Mouse (Mus musculus) kidney, postnatal 36 days (tissue): ENCODE measurements around the gene Cysltr1.

Experiments used
- DNase-seq, 2 experiments: peaks; one replicate each; pipeline ENCODE4 v3.0.0; 2021 to 2022; ENCODE audit warnings: mixed read lengths in 2 of 2

The Cysltr1 gene

DNA sequence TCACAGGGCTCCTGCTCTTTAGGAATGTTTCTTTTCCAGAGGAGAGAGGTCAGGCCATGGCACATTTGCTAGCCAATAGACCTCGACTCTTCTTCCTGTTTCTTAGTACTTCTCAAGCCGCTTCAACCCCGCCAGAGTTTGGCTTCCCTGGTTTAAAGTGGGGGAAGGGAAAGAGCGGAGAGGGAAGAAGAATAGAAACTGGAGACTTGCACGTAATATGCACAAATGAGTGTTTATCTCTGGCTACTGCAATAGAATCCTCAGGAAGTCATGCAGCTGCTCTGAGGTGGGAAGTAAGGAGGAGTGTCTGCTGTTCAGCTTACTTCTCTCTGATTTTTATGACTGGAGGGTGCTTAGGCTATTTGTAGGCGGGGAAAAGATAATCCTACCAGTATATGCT, at the start of gene Cysltr1:
Cysltr1 (minus strand) TSS at position 294 of the 400 bp plus-strand sequence.
- peak; percentile 1 for DNase-seq

DNA sequence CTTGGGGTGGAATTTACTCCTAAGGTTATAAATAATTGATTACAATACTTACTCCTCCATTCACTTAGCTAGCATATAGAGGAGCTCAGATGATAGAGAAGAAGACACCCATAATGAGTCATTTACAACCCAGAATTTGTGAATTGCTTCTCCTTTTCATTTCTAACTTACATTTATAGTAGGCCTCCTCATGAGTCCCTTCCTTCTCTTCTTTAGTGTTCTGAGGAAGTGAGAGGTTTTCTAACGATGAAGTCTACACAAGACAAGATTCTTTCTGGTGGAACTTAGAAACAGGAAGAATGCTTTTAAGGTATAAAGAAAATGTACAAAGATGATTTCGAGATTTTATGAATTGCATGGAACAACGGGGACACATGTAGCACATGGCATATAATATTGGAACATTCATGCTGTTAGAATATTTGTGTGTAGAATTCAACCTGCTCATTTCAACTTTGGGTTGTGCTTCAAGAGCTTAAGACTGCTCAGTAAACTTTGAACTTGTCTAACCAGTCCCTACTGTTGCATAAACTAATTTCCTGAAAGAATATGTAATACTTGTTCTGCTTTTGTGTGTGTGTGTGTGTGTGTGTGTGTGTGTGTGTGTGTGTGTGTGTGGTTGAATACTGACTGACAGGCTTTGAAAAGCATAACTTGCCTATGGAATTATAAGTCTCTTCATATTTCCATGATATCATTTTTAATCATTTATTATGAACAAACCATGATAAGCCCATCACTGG, 31.5 kb upstream of the Cysltr1 start:
- no peak for DNase-seq

DNA sequence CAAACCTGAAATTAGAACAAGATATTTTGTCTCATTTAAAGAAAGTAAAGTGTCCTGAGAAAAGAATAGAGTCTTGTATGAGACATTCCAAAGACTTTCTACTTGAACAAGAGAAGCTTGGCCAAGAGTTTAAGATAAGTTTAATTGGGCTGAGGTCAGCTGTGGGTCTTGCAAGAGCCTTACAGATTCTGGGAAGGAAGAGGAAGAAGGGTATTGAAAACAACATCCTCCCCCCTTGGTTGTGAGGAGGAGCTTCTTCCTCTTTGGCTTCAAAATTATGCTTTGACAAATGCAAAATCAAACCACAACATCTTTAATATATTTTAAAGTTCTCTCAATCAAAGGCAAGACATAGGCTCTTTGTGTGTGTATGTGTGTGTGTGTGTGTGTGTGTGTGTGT, 30.1 kb upstream of the Cysltr1 start:
- no peak for DNase-seq

DNA sequence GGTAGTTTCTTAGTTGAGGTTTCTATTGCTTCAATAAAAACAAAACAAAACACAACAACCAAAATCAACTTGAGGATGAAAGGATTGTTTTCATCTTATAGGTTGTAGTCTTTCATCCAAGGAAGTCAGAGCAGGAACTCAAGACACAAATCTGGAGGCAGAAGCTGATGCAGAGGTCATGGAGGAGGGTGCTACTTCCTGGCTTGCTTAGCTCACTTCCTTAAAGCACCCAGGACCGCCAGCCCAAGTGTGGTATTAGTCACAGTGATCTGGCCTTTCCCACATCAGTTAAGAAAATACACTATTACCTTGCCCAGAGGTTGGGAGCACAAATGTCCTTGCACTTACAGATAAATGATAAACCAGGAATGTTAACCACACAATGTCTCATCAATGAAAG, 25.0 kb upstream of the Cysltr1 start:
- DNase-seq = no peak

DNA sequence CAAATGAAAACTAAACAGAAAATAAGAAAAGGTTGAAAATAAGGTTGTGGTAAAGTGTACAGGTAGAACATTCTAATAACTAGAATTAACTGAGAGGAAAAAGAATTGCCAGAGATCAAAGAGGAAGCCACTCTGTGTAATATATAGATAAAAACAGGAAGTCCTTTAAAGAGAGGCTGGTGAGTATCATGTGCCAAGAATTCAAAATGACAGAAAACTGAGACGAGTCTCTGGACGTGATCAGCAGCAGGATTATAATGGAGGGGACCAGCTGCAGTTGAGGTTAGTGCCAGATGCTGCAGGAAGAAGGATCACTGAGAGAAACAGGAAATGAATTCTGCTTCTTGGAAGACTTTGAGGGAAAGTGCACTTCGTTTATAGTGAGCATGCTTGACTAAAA, 20.2 kb upstream of the Cysltr1 start:
- no peak for DNase-seq

DNA sequence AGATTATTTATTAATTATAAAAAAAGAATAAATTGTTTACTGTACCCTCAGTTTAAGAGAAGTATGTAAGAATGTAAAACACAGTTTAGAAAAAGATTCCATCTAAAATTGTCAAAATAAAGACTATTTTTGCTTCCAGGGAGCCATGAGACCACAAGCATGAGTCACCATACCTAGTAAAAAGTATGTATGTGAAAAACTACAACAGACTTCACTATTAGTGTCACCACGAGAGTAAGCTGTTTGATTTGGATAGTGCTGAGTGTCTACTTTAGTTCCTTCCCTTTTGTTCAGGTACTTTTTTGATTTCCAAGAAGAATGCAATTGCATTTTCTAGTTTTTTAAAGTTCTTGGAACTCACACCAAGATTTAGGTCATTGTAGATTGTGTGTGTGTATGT, 19.0 kb upstream of the Cysltr1 start:
- DNase-seq = no peak

DNA sequence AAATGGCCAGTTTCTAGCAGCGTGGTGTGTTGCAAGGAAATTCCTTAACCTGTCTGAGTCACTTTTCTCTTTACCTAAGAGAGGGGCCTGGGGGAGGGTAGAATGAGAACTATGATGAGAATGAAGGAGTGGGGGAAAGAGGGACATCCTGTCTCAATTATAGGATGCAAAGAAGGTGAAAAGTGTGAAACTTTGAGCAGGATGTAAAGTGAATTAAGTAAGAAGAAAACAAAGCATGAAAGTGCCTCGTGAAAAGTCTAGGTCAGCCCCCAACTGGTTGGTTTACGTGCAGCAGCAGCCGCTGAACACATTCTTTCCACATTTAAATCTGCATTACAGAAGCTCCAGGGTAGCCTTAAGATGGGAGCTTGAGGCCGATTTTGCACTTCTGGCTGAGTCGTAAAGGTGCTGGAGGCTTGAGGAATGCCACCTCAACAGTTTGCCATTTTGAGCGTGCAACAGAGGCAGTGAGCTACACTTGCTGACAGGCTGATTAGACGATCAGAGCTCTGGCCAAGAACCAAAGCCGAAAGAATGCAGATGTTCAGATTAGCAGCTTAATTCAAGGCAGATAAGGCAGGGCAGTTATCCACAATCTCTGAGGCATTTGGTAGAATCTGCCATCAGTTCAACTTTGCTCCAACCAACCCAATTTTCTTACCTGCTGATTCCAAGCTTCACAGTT, 763 bp downstream of the Cysltr1 start:
- DNase-seq = peak in 1 of 2 experiments; percentile 2

DNA sequence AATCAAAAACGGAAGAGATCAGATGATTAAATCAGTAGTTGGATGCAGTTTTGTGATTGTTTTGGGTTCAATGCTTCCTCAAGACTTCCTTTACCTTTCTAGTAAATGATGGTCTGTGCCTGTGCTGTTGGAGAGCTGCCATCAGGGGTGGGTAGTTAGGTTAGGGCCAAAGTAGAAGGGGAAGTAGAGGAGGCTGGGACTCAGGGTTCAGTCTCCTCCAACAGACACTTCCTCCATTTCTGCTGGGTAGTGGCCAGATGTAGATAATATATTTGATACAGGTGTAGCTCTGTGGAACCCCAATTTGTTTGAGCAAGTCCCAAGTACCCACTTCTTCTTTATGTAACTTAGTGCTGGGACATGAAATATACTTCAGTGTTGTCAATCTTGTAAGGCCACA, 7.6 kb downstream of the Cysltr1 start:
- DNase-seq = peak in 1 of 2 experiments; percentile 2

DNA sequence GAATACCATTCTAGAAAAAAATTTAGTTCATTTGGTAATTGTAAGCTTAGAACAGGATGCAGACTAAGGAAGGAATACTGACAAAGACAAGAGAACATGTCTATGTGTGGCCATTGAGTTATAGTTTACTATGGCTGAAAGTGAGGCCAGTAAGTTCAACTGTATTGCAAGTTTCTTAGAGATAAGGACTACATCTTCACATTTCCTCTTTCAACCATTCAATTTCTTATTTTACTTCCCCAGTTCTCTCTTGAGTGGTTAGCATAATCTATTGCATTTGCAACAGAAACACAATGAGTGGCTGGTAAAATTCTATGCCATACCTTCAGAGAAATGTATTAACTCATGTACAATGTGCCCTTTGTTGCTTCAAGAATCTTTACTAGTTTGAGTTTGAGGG, 9.6 kb downstream of the Cysltr1 start:
- DNase-seq = no peak

DNA sequence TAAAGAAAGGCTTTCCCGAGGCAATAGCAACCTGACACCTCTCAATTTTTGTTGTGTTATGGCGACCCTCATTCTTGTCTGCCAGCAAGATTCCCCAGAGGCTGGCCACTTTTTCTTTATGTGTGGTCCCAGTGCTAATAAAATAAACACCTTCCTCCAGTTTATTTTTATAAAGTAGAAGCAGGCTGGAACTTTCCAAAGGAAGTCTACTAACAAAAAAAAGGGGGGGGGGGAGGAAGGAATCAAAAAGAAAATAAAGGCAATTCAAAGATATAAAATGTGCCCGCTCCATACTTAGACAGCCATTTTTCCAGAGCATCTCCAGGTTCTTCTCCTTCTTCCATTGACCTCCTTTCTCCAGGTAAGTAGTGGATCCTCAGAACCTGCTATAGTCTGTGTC, 20.6 kb downstream of the Cysltr1 start, which contains the start of gene Gm5127:
Gm5127 (plus strand) TSS at position 301 of the 400 bp plus-strand sequence.
- DNase-seq = no peak

DNA sequence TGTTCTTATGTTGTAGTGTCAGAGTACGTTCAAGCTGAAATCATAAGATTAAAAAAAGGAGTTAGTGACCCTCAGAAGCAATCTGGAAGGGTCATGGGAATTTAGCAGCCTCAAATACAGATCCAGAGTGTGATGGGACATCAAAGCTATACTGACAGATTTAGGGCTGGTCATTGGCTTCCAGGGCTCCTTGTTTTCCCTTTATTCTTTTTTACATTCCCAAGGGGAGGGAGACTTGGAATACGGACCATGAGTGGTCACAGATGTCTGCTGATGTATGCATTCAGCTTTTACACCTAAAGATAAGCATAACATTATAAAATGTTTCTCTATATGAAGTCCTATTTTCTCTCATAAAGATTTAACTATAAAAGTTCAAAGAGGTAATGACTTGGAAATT, 21.3 kb downstream of the Cysltr1 start:
- DNase-seq = no peak

DNA sequence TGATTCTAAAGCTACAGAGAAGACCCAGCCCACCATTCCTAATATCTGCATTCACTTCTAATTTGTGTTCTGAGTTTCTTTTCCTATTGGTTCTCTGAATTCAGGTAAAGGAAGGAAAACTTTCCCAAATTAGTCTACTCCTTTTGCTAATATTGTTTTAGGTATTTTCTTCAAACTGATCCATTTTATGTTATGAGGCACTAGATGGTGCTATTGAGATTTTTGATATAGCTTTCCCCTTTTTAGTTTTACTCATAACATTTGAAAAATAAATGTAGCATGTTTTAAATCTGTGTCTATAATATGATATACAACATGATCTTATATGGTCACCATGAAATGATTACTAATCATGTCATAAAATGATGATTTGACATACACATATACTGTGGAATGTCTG, 23.1 kb downstream of the Cysltr1 start:
- DNase-seq = no peak

DNA sequence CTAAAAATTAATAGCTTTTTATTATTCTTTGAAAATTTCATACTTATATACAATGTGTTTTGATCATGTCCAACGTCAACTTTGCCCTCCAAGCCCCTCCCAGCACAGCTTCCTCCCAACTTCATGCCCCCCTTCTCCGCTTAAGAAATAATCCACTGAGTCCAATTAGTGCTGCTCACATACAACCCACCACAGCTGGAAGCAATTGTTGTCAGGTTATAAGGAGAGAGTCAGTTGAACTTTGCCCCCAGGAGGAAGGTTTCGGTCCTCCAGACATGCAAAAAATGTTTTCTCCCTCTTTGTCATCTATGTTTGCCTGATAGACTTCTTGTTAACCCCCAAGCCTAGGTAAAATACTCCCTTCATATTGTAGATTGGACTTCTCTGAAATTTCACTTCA, 24.5 kb downstream of the Cysltr1 start:
- DNase-seq = no peak

DNA sequence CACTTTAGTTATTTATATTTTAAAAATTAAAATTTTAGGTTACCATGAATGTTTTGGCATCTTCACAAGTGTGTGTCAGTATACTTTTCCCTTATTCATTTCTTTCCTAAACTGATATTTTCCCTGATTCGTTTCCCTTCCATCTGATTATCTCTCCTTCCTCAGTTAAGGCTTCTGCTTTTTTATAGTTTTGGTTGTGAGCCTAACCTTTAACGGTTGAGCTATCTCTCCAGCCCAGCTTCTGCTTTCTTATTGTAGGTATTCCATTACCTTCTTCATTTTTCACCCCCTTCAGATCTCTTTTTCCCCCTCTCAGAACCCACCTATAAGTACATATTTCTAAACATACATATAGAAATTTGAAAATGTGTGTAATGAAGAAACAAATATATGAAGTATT, 48.0 kb downstream of the Cysltr1 start:
- DNase-seq = no peak

DNA sequence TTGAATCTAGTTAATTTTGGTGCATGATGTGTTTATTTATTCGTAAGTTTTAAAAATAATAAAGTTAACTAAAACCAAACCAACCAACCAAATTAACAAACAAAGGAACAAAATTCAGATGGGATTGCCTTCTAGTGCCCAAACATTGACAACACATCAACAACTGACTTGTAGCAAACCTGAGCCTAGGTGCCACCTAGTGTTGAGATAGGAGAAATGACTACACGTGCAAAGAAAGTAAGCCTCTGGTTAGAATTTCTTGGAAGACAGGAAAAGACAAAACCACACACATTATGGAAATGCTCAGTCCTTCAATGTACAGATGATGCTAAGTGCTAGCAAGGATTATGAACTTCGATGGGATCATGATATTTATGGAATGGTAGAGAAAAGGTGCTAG, 67.1 kb downstream of the Cysltr1 start:
- no peak for DNase-seq
